Mouse (Mus musculus) myocyte (in vitro differentiated cells): ENCODE measurements at regions not wholly inside any gene's neighbourhood (a gene's known extent, or its start where the extent isn't known, plus 50 kb on each side); places are given as distances from the start of the nearest gene placed in this dataset.

Experiments
- CEBPB ChIP-seq: IDR thresholded peaks from 2 replicates; pipeline ENCODE4 v1.6.1; 2011; ENCODE audit warnings: mild to moderate bottlenecking, moderate library complexity; ENCODE audit not compliant: poor library complexity, insufficient read depth, severe bottlenecking
- E2F4 ChIP-seq: IDR thresholded peaks from one replicate; pipeline ENCODE4 v1.6.1; 2011; ENCODE audit warnings: mild to moderate bottlenecking, control low read depth, moderate library complexity; ENCODE audit not compliant: insufficient read depth
- MAX ChIP-seq: IDR thresholded peaks from one replicate; pipeline ENCODE4 v1.6.1; 2011; ENCODE audit warnings: low read depth, mild to moderate bottlenecking, control low read depth
- MYOD1 ChIP-seq, 3 experiments: IDR thresholded peaks; one replicate each; pipeline ENCODE4 v1.6.1; 2011; ENCODE audit warnings: control low read depth in 2 of 3, low read depth in 2 of 3, mild to moderate bottlenecking in 2 of 3, moderate library complexity in 1 of 3; ENCODE audit not compliant: insufficient read length in 2 of 3, control insufficient read depth in 1 of 3
- MYOG ChIP-seq, 3 experiments: IDR thresholded peaks; one replicate each; pipeline ENCODE4 v1.6.1; 2011; ENCODE audit warnings: control low read depth in 2 of 3, low read depth in 2 of 3, mild to moderate bottlenecking in 2 of 3; ENCODE audit not compliant: insufficient read length in 2 of 3, control insufficient read depth in 1 of 3, insufficient read depth in 1 of 3
- POLR2A ChIP-seq: IDR thresholded peaks from one replicate; pipeline ENCODE4 v1.6.1; 2011; ENCODE audit warnings: low read depth, mild to moderate bottlenecking, control low read depth, moderate library complexity; ENCODE audit not compliant: insufficient read length
- POLR2AphosphoS2 ChIP-seq: IDR thresholded peaks from one replicate; pipeline ENCODE4 v1.6.1; 2011; ENCODE audit warnings: low read depth, control low read depth; ENCODE audit not compliant: insufficient read length
- SRF ChIP-seq: IDR thresholded peaks from one replicate; pipeline ENCODE4 v1.6.1; 2011; ENCODE audit warnings: low read depth; ENCODE audit not compliant: control insufficient read depth, insufficient read length
- TCF12 ChIP-seq: IDR thresholded peaks from one replicate; pipeline ENCODE4 v1.6.1; 2011; ENCODE audit warnings: mild to moderate bottlenecking, control low read depth; ENCODE audit not compliant: poor library complexity, insufficient read depth, severe bottlenecking
- USF1 ChIP-seq: IDR thresholded peaks from one replicate; pipeline ENCODE4 v1.6.1; 2011; ENCODE audit warnings: low read depth, mild to moderate bottlenecking, control low read depth, moderate library complexity

DNA sequence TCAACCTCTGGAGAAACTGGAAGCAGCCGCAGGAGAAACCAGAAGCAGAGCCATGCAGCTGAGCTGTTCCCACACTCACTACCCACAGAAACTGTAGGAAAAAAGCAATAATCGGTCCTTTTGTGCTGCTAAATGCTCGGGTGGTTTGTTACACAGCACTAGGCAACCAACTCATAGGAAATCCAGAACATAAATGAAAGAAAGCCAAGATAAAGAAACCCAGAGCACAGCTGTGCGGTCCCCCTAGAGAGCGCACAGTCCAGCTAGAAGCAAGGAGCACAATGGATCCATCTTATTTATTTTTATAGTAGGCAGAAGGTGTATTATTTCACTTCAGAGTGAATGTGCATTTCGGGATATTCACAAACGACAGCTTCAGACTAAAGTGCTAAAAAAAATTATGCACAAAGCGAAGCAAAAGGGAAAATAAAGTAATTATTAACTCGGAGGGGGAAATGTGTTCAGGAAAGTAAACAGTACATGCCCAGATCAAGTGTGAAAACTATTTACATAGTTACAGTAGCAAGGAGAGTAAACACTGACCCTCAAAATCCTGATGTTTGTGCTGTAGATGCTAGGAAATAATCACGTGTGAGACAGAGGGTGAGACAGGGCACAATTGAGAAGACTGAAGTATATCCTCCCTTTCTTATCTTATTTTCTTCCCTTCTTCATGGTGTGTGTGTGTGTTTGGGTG is 204.4 kb upstream of the Noct start:
- no peak for TF ChIP-seq POLR2AphosphoS2
- TF ChIP-seq POLR2A: no peak
- TF ChIP-seq MYOG (IDR thresholded peaks at IDR 0.05; ENCODE audit: control insufficient read depth in 1 of 3, insufficient read depth in 1 of 3, insufficient read length in 2 of 3, low read depth in 2 of 3): no peak
- TF ChIP-seq TCF12: no peak
- TF ChIP-seq USF1: no peak
- no peak for TF ChIP-seq MAX
- no peak for TF ChIP-seq E2F4
- no peak for TF ChIP-seq MYOD1 (IDR thresholded peaks at IDR 0.05; ENCODE audit: control insufficient read depth in 1 of 3, insufficient read length in 2 of 3, low read depth in 2 of 3)
- no peak for TF ChIP-seq CEBPB
- TF ChIP-seq SRF: no peak
